In genomic region chr4:40218382-40218781, GRCm38 (mm10) we compare ENCODE assay signal across 7 mouse cellular contexts. TPM values are rescaled to one million over a fixed set of nuclear protein-coding genes. Genes with fewer than 3 reads are reported as not detected.
DNase-seq lines count a peak whose midpoint lies in the region; ATAC-seq and TF ChIP-seq lines count a peak whose summit lies in the region.

No protein-coding gene starts in this region.

- WGBS in liver, embryonic 12.5 days (ENCODE audit: insufficient replicate concordance), result 52% methylated on average over 7 of the region's 7 CpGs

- peaks cover 21% of the 10 kb centered on the region; the same call in 1 of the 2 replicates for H3K27me3 ChIP-seq in liver, embryonic 12.5 days (replicated peaks)

- peak; percentile 54; the same call in 1 of the 2 replicates for TF ChIP-seq CTCF in embryonic fibroblast, embryonic 13.5 days (IDR thresholded peaks at IDR 0.05; ENCODE audit: borderline replicate concordance, insufficient read depth, low read length)

- no peak overlapping the region for H3K4me3 ChIP-seq in liver, embryonic 12.5 days
- H3K4me3 ChIP-seq in embryonic fibroblast, embryonic 13.5 days (ENCODE audit: insufficient read depth, low read length), result no peak overlapping the region

- H3K9me3 ChIP-seq in liver, embryonic 12.5 days (replicated peaks), result no peaks in the 10 kb centered on the region

- no peak for TF ChIP-seq POLR2A in embryonic fibroblast, embryonic 13.5 days (IDR thresholded peaks at IDR 0.05; ENCODE audit: low read depth, low read length)

- H3K9ac ChIP-seq in liver, embryonic 12.5 days, result no peak overlapping the region

- no peak overlapping the region for H3K4me2 ChIP-seq in liver, embryonic 12.5 days

- DNase-seq in liver, result peak; percentile 35
- DNase-seq in NIH3T3 (ENCODE audit: low read depth), result peak; percentile 58
- no peak for DNase-seq in urinary bladder, postnatal 25 days (ENCODE audit: low spot score)
- no peak for DNase-seq in adrenal gland, adult 18-20 months (ENCODE audit: low spot score in 2 of 2)

- H3K36me3 ChIP-seq in liver, embryonic 12.5 days, result no peaks in the 10 kb centered on the region; the same call in 1 of the 2 replicates

- ATAC-seq in liver, embryonic 12.5 days, result no peak
- ATAC-seq in megakaryocyte-erythroid progenitor cell, adult 5-6 weeks (replicated peaks; ENCODE audit: low FRiP score, low TSS enrichment, poor library complexity, severe bottlenecking), result peak; percentile 98

- peaks cover 3% of the 10 kb centered on the region; the same call in 1 of the 2 replicates for H3K4me1 ChIP-seq in liver, embryonic 12.5 days
- H3K4me1 ChIP-seq in embryonic fibroblast, embryonic 13.5 days (ENCODE audit: control insufficient read depth, insufficient read depth, low read length), result no peaks in the 10 kb centered on the region

- no peak overlapping the region for H3K27ac ChIP-seq in liver, embryonic 12.5 days
- no peak overlapping the region for H3K27ac ChIP-seq in embryonic fibroblast, embryonic 13.5 days (ENCODE audit: insufficient read depth, low read length)

RNA-seq across cellular contexts. Expression of gene Ddx58, which starts 21.2 kb away (rescaled TPM):
- 3.0 and 3.2 TPM in 2 replicates for polyA plus RNA-seq in liver, embryonic 12.5 days (2016; fragmentation: Nextera tagmentation; extraction: Ambion mirVana)
- 58.4 and 62.7 TPM in 2 replicates for polyA plus RNA-seq in embryonic fibroblast, embryonic 13.5 days (2011; ENCODE audit: insufficient read length, low read depth, missing spikeins)
- 11.3 and 14.2 TPM in 2 replicates for total RNA-seq in megakaryocyte-erythroid progenitor cell, adult 5-6 weeks (2014; fragmentation: Nextera tagmentation)
- total RNA-seq in megakaryocyte-erythroid progenitor cell, adult 5-6 weeks (2017), result 18.9 and 20.2 TPM in 2 replicates
- 10 to 100 TPM; 18.7 to 24.7 TPM for total RNA-seq in adrenal gland, adult 18-20 months (2021)

RNA-seq across cellular contexts. Expression of gene Smim27, which starts 51.0 kb away (rescaled TPM):
- polyA plus RNA-seq in liver, embryonic 12.5 days (2016; fragmentation: Nextera tagmentation; extraction: Ambion mirVana), result 21.5 and 23.9 TPM in 2 replicates
- polyA plus RNA-seq in embryonic fibroblast, embryonic 13.5 days (2011; ENCODE audit: insufficient read length, low read depth, missing spikeins), result 9.6 and 10.8 TPM in 2 replicates
- 7.4 and 26.3 TPM in 2 replicates for total RNA-seq in megakaryocyte-erythroid progenitor cell, adult 5-6 weeks (2014; fragmentation: Nextera tagmentation)
- 6.0 and 6.9 TPM in 2 replicates for total RNA-seq in megakaryocyte-erythroid progenitor cell, adult 5-6 weeks (2017)
- total RNA-seq in adrenal gland, adult 18-20 months (2021), result 10 to 100 TPM; 35.1 to 57.1 TPM

RNA-seq across cellular contexts. Expression of gene Topors, which starts 51.3 kb away (rescaled TPM):
- 26.5 and 26.7 TPM in 2 replicates for polyA plus RNA-seq in liver, embryonic 12.5 days (2016; fragmentation: Nextera tagmentation; extraction: Ambion mirVana)
- polyA plus RNA-seq in embryonic fibroblast, embryonic 13.5 days (2011; ENCODE audit: insufficient read length, low read depth, missing spikeins), result 39.4 and 42.0 TPM in 2 replicates
- total RNA-seq in megakaryocyte-erythroid progenitor cell, adult 5-6 weeks (2014; fragmentation: Nextera tagmentation), result 27.1 and 41.9 TPM in 2 replicates
- total RNA-seq in megakaryocyte-erythroid progenitor cell, adult 5-6 weeks (2017), result 88.1 and 96.6 TPM in 2 replicates
- 10 to 100 TPM; 22.9 to 29.4 TPM for total RNA-seq in adrenal gland, adult 18-20 months (2021)

Comparison
In these comparisons a context has a peak if more than half of its experiments do, and no peak if none do; other contexts are left out.
1. DNase-seq: peak in liver (single experiment) and NIH3T3 (single experiment); none in urinary bladder, postnatal 25 days (single experiment) and adrenal gland, adult 18-20 months (0 of 2).